Mouse (Mus musculus) myocyte (in vitro differentiated cells): ENCODE measurements around the gene Rhoa.
A peak's percentile ranks its signal among the peaks of the same experiment; 100 is the strongest.

ENCODE experiments used
- CEBPB ChIP-seq: IDR thresholded peaks from 2 replicates; pipeline ENCODE4 v1.6.1; 2011; ENCODE audit warnings: mild to moderate bottlenecking, moderate library complexity; ENCODE audit not compliant: poor library complexity, insufficient read depth, severe bottlenecking
- E2F4 ChIP-seq: IDR thresholded peaks from one replicate; pipeline ENCODE4 v1.6.1; 2011; ENCODE audit warnings: mild to moderate bottlenecking, control low read depth, moderate library complexity; ENCODE audit not compliant: insufficient read depth
- MAX ChIP-seq: IDR thresholded peaks from one replicate; pipeline ENCODE4 v1.6.1; 2011; ENCODE audit warnings: low read depth, mild to moderate bottlenecking, control low read depth
- MYOD1 ChIP-seq, 3 experiments: IDR thresholded peaks; one replicate each; pipeline ENCODE4 v1.6.1; 2011; ENCODE audit warnings: control low read depth in 2 of 3, low read depth in 2 of 3, mild to moderate bottlenecking in 2 of 3, moderate library complexity in 1 of 3; ENCODE audit not compliant: insufficient read length in 2 of 3, control insufficient read depth in 1 of 3
- MYOG ChIP-seq, 3 experiments: IDR thresholded peaks; one replicate each; pipeline ENCODE4 v1.6.1; 2011; ENCODE audit warnings: control low read depth in 2 of 3, low read depth in 2 of 3, mild to moderate bottlenecking in 2 of 3; ENCODE audit not compliant: insufficient read length in 2 of 3, control insufficient read depth in 1 of 3, insufficient read depth in 1 of 3
- POLR2A ChIP-seq: IDR thresholded peaks from one replicate; pipeline ENCODE4 v1.6.1; 2011; ENCODE audit warnings: low read depth, mild to moderate bottlenecking, control low read depth, moderate library complexity; ENCODE audit not compliant: insufficient read length
- POLR2AphosphoS2 ChIP-seq: IDR thresholded peaks from one replicate; pipeline ENCODE4 v1.6.1; 2011; ENCODE audit warnings: low read depth, control low read depth; ENCODE audit not compliant: insufficient read length
- REST ChIP-seq: IDR thresholded peaks from one replicate; pipeline ENCODE4 v1.6.1; 2011; ENCODE audit warnings: mild to moderate bottlenecking, control low read depth, moderate library complexity; ENCODE audit not compliant: insufficient read depth, insufficient read length
- USF1 ChIP-seq: IDR thresholded peaks from one replicate; pipeline ENCODE4 v1.6.1; 2011; ENCODE audit warnings: low read depth, mild to moderate bottlenecking, control low read depth, moderate library complexity

DNA sequence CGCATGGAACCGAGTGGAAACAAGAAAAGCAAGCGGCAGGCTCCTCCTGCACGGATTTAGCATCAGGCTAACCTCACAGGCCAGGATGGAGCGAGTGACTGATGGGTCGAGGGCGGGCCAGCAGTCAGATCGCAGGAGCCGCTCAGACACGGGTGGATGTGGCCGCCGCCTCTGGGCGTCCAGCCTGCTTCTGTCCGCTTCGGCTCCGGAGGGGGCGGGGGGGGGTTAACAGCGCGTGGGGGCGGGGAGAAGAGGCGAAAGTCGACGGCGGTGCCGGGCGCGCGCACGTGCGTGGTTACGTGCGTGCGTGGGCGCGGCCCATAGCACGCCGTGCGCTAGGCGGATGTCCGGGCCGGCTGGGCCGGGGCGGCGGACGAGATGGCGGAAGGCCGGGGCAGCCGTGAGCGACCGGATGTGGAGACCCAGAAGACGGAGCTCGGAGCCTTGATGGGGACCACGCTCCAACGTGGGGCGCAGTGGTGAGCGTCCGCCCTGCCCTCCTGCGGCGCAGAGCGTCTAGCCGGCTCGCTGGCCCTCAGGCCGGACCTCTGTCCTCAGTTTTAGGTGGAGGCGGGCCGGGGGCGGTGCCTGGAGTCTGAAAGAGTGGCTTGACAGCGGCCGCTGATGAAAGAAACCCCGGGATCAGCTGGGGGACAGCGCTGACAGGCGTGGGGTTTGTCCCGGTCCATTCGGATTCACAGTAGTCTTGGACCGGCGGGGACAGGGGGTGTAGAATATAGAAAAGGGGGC is 41.8 kb downstream of the Rhoa start, which contains the start of gene Usp4:
- TF ChIP-seq POLR2AphosphoS2: peak; percentile 83
- no peak for TF ChIP-seq REST
- TF ChIP-seq MYOG (IDR thresholded peaks at IDR 0.05; ENCODE audit: control insufficient read depth in 1 of 3, insufficient read depth in 1 of 3, insufficient read length in 2 of 3, low read depth in 2 of 3): peak in 1 of 3 experiments; percentile 26
- TF ChIP-seq POLR2A: peak; percentile 87
- TF ChIP-seq USF1: no peak
- no peak for TF ChIP-seq E2F4
- no peak for TF ChIP-seq MAX
- TF ChIP-seq MYOD1 (IDR thresholded peaks at IDR 0.05; ENCODE audit: control insufficient read depth in 1 of 3, insufficient read length in 2 of 3, low read depth in 2 of 3): peak in 1 of 3 experiments; percentile 41
- no peak for TF ChIP-seq CEBPB
